Mouse (Mus musculus): ENCODE results near the gene Ints2.
A peak's percentile ranks its signal among the peaks of the same experiment; 100 is the strongest.
"Not testable (repeated sequence)": the region's sequence is repeated elsewhere in the genome, so short reads cannot be mapped to it uniquely, and the experiment has no call there.

The Ints2 gene

DNA sequence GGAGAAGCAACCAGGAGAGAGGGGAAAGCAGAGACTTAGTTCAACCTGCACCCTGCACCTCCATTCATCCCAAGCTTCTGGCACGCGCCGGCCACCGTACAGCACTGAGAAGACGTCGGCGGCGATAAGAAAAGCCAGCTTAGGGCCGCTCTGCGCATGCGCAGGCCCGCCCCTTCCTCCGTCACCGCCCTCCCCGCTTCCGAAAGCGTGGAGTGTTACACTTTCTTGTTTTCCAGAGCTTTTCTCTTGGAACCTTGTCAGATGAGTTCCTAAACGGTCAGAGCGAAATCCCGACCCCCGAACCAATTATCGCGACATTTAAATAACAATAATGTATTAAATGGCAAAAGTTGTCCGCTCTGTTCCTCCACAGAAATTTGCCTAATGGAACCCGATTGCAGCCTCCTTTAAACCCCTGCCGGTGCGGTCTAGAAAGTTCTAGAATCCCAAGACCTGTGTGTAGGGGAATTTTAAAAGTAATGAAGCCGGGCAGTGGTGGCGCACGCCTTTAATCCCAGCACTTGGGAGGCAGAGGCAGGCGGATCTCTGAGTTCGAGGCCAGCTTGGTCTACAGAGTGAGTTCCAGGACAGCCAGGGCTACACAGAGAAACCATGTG, at the start of gene Ints2:
Ints2 (minus strand) TSS at position 116 of the 617 bp plus-strand sequence.
- peak; percentile 97 for DNase-seq (ENCODE audit: low read depth, low spot score)

DNA sequence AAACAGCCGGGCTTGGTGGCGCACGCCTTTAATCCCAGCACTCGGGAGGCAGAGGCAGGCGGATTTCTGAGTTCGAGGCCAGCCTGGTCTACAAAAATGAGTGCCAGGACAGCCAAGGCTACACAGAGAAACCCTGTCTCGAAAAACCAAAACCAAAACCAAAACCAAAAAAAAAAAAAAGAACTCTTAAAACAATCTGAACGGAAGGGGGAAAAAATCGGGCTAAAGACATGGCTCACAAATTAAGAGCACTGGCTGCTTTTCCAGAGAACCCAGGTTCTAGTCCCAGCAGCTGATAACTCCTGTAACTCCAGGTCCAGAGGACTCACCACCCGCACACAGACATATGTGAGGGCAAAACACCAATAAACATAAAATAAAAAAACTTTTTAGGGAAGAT, 34.8 kb upstream of the Ints2 start:
- not testable (repeated sequence) for DNase-seq (ENCODE audit: low read depth, low spot score)

DNA sequence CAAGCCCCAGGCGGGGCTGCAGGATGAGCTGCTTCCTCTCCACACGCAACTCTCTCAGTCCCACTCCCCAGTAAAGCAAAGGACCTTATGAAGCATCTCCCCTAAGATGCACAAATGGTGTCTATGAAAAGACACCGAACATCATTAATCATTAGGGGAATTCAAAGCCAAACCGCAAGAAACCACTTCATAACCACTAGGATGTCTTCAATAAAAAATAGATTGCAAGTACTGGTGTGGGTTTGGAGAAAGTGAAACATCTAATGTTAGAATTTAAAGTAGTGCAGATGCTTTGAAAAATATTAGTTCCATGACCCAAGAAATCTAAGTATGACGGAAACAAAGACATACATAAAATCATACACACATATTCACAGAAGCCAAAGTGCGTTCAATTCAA, 34.3 kb upstream of the Ints2 start:
- DNase-seq (ENCODE audit: low read depth, low spot score): no peak

DNA sequence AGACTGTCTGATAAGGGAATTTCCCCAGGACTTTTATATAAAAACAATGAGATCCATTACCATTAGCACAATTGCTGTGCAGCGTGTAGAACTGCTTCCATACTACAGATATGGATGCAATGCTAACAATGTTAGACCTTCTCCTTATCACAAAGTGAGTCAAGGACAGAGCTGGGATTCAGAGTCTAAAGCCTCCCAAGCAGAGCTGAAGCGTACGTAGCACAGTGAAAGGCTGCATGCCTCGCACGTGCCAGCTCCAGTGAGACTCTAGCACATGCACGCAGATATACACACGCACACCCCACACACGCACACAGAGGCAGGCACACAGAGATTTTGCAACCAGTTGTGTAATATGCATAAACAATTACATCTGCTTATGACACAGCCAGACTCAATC, 28.4 kb upstream of the Ints2 start:
- no peak for DNase-seq (ENCODE audit: low read depth, low spot score)

DNA sequence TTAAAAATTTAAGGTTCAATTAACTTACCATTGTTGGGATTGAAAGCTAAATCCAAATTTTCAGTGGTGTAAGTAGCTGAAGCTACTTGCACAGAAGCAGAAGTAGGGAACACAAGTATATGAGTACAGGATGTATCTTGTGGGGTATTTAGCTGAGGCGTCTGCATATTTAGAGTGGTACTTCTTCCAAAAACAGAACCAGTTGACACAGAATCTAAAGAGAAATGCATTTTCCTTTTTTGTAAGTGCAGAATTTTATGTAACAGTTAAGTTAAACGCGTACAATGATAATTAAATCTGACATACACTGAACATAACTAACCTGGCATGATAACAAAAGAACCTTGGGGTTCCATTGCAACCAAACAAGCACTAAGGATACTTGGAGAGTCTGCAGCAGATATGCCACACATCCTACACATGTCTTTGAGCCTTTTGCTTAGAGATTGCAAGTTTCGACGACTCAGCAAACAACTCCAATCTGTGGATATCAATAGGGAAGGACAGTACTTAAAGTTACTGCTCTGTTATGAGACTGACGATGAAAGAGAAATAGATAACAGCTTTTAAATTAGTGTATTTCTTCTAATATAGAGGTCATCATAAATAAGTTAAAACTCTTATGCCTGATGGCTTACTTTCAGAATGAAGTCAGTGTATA, 21.2 kb upstream of the Ints2 start:
- DNase-seq (ENCODE audit: low read depth, low spot score): no peak

DNA sequence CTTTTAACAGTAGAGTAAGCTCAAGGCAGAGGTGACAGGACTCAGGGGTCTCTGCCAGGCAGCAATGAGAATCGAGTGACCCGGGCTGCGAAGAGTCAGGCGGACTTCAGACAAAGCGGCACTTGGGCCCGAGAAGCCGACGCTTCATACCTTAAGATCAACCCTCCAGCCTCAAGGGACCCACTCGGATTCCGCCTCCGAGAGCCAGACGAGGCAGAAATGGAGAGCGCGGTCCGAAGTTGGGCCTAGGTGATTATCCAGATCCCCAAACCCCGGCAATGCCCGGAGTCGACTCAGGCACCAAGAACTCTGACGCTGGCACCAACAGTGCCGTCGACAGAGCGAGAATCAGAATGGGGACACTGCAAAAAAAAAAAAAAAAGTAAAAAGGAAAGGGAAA, 321 bp downstream of the Ints2 start:
- no peak for DNase-seq (ENCODE audit: low read depth, low spot score)

DNA sequence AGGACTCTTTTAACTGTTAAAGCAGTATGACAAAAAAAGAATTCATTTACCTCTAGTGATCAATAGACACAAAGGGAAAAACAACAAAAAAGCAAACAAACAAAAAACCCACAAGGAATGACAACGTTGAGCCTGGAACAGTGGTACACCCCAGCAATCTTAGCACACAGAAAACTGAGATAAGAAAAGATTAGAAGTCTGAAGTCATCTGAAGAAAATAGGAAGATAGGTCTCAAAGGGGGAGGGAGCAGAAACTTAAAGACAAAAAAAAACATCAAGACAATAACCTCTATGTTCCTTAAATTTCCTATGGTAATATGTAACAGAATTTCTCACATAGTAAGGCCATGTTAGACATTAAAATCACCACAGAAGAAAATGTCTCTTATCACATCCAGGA, 4.0 kb downstream of the Ints2 start:
- DNase-seq (ENCODE audit: low read depth, low spot score): no peak

DNA sequence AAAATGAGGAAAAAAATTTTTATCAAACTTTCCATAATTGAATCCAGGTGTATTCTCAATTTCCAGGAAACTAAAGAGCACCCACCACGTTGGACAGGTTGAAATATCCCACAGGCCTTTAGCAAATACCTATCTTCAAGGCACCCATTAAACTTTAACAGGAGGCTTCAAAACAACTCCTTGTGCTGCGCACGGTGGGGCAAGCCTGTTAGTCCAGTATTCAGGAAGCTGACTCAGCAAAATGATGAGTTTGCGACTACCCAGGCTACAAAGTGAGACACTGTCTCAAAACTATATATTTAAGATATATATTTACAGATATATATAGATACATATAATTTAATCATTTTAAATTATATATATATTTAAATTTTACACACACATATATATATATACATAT, 24.9 kb downstream of the Ints2 start:
- no peak for DNase-seq (ENCODE audit: low read depth, low spot score)

DNA sequence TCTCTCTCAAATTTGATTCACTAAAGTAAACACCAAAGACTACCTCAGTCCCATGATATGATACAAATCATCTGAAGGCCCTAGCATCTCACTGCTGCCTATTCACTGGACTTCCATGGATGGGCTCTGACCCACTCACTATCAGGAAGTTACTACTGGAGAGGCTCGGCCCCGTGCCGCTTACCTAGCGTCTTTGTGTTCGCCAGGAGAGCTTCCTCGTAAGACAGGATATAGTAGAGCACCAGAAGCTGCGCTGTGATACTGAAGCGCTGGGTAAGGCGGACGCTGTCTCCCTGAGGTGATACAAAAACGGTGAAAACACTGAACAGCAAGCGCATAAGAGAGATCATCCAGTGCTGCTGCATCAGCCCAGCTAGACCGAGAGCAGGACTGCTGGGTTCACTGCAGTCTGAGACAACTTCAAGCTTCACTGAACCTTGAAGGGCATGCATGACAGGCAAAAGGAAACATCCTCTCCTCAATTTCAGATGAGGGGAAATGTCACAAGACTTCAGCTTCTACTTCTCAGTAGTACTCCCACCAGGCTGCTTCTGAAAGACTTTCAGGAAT, 25.5 kb downstream of the Ints2 start:
- no peak for DNase-seq (ENCODE audit: low read depth, low spot score)

DNA sequence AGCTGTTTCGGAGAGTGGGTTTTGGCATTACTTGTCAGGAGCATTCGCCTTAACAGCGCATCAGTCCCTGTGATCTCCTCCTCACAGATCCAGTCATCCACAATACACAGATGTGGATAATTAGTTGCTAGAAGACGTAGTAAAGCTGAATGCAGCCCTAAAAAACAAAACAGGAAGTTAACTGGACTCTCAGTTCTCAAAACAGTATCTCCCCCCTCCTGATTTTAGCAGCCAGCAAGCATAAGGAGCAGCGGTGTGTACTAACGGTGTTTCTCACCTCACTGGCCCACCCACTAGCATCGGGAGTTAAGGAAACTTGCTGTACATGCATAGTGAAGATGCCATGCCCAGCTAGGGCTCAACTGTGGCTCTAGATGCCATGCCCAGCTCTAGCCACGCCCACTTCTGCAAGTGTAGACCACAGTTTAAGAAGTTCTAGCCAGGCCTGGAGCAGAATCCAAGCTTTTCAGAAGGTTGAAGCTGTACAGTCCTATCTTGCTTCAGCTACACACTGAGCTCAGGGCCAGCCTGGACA, 30.7 kb downstream of the Ints2 start:
- no peak for DNase-seq (ENCODE audit: low read depth, low spot score)

DNA sequence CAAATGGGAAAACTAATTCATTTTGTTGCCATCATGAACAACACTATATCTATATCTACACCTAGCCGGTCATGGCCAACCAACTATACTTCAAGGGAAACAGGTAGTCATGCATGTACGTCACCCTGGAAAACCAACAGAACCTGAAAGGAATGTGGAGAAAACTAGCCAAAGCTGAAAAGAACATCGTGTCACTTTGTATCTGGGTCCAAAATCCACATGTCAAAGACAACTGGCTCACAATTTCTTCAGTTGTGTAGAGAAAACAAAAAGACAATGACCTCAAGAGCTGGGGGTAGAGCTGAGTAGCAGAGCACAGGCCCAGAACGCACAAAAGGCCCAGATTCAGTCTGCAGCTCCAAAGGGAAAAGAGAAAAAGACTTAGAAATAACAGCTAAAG, 31.6 kb downstream of the Ints2 start:
- no peak for DNase-seq (ENCODE audit: low read depth, low spot score)

DNA sequence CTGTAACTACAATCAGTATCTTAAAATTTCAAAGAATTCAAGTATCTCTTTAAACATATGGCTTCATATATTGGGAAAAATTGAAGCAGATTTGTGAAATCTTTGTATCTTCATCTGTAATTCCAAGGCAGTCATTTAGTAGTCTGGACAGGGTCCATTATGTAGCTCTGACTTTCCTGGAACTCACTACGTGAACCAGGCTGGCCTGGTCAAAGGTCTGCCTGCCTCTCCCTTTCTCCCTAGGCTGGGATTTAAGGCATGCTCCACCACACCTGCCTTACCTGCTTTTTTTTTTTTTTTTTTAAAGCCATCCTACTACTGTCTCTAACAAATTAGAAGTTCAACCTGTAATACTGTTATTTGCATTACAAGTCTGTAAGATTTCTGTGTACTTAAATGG, 45.6 kb downstream of the Ints2 start:
- DNase-seq (ENCODE audit: low read depth, low spot score): no peak

DNA sequence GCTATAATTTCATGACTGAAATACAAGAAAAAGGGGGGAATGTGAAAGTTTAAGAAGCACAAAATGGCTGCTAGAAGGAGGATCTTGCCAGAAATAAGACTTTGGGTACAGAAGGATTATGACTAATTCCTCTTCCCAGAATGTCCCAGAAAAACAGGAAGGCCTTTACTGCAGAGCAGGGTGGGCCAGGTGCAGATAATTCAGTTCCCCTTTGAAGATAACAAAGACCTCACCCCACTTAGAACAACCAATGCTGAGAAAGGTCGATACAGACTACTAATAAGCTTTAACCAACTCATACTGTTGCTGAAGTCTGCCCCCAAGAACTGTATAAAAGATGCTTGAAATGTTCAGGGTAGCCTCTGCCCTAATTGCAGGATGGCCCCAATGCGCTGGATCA, 48.3 kb downstream of the Ints2 start:
- DNase-seq (ENCODE audit: low read depth, low spot score): no peak

DNA sequence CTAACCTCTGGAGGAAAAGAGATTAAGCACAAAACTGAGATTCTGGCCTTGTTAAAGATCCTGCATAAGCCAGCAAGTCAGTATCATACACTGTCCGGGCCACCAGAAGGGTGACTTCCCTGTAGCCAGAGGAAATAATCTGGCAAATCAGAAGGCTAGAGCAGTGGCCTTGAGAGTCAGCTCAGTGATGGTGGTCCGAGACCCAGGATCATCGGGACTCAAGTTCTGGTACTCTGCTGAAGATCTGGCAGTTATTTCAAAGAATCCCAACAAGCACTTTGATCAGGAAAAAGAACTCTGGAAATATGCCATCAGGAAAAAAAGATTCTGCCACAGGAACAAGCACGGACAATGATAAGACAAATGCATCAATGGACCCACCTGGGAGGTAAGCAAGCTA, 51.5 kb downstream of the Ints2 start:
- DNase-seq (ENCODE audit: low read depth, low spot score): no peak

DNA sequence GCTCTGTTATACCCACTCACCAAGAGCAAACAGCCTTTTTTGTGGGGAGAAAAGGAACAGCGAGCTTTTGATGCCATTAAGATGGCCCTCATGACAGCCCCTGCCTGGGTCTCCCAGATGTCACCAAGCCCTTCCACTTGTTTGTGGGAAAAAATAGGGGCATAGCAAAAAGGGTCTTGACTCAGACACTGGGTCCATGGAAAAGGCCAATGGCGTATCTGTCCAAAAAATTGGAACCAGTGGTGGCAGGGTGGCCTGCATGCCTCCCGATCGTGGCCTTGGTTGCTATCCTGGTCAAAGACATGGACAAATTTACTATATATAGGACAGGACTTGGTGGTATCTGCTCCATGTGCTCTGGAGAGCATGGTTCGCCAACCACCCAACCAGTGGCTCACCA, 52.3 kb downstream of the Ints2 start:
- DNase-seq (ENCODE audit: low read depth, low spot score): no peak

DNA sequence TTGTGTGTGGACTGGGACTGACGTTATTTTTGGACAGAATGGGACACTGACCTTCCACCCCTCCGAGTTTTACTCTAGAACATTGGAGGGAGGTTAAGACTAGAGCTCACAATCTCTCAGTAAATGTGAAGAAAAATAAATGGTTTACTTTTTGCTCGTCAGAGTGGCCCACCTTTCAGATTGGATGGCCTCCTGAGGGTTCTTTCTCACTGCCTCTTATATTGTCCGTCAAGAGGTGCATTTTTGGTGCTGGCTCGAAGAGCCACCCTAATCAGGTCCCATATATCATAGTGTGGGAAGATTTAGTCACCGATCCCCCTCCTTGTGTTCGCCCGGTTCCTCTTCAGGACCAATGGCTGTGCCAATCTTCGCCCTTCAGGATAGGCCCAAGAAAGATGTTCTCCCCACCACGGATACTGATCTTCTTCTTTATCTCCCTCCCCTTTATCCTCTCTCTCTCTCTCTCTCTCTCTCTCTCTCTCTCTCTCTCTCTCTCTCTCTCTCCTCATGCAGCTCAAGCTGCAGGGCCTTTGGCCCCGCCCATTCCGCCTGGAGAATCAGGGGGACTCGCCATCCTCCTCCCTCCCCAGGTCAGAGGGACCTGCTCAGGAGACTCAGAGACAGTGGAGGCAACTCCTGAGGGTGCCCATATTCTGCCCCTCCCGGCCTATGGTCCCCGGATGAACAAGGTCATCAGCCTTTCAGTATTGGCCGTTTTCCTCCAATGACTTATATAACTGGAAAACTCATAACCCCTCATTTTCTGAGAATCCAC, 55.3 kb downstream of the Ints2 start:
- DNase-seq (ENCODE audit: low read depth, low spot score): no peak

DNA sequence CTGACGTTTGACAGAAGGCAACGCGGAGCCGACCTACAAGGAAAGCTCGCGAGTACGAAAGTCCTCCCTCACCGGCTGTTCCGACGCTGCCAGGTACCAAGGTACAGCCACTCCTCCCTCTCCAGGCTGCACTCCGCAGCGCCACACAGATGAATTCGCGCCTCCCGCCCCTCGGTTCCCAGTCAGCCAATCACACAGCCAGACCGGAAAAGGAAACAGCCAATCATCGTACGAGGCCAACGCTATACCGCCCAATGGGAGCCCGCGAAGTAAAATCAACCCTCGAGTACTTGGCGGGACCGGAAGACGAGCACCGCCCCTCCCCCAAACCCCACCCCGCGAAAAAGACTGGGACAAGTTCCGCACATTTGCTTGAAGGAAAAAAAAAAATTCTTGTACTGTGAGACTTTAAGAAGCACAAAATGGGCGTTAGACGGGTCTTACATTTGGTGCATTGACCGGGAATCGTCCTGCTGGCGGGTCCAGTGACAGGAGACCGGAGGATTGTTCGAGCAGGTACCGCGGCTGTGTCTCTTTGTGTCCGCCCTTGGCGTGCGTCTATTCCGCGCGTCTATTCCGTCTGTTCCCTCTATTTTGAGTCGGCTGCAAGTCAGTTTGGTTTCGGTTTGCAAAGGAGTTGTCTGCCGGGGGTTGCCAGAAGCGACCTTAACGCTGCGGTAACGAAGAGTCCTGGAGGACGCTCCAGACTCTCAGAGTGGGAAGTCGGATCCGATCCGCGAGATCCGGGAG, 56.2 kb downstream of the Ints2 start, which contains the start of gene Brip1:
Brip1 (minus strand) TSS at position 157 of the 750 bp plus-strand sequence.
- DNase-seq (ENCODE audit: low read depth, low spot score): peak; percentile 98

DNA sequence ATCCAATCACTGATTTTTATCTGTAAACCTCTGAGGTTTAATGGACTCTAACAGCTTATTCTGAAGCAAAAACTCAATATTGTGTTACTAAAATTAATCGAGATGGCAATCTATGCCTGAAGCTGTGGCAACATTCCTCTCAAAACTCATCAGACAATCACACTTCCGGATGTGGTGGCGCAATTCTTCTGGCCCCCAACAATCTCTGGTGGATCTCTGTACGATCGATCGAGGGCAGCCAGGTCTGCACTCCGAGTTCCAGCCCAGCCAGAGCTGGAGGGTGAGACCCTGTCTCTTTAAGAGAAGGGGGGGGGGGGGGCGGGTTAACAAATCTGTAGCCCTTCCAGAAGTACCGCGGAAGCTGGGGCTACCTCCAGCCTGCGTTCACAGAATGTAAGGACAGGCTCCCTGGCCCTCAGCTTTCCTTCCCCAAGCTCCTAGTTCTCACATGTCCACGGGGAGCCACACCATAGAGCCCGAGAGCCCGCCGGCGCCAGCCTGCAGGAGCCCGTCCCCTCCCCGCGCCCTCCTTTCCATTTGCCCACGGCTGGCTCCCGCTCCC, 56.8 kb downstream of the Ints2 start:
- no peak for DNase-seq (ENCODE audit: low read depth, low spot score)

DNA sequence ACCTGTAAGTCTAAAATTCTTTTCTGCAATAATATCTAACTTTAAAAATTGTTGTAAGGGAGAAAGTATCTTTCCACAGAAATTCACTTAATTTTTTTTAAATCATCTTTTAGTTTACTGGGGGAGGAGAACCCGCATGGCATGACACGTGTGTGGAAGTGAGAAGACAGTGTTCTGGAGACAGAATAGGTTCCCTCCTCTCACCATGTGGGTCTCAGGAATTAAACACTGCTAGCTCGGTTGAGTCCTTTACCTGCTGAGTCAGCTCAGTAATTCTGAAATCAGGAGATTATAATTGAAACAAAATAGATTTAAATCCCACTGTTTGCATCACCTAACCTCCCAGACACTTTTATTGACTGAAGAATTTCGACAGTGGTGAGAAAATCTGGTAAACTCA, 57.6 kb downstream of the Ints2 start:
- DNase-seq (ENCODE audit: low read depth, low spot score): no peak

DNA sequence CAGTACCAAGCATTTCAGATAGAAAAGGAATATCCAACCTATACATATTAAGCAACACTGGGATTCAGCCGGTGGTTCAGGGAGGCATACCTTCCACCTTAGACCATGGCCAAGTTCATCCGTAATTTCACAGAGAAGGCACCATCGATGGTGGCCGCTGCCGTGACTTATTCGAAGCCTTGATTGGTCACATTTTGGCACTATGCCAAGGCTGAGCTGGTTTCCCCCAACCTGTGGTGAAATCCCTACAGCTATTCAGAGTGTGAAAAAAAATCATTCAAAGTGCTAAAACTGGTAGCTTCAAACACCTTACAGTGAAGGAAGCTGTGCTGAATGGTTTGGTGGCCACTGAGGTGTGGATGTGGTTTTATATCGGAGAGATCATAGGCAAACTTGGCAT, 72.2 kb downstream of the Ints2 start:
- DNase-seq (ENCODE audit: low read depth, low spot score): not testable (repeated sequence)

DNA sequence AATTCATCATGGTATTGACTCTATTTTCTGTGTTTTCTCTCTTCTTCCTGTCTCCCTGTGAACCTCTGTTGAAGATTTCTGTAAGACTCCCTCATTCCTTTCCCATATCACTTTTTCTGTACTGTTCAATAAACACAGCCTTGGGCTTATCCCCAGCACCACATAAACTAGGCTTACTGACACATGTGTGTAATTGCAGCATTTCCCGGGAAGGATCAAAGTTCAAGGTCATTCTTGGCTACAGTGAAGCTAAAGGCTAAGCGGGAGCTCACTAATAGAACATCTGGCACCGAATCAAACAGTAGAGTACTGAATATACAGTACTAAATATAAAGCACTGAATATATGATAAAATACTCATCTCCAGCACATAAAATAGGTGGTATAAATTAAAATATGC, 81.5 kb downstream of the Ints2 start:
- DNase-seq (ENCODE audit: low read depth, low spot score): no peak

Measured in ZHBTc4 (cell line).